Mouse (Mus musculus) heart, adult 8-10 months (tissue): ENCODE data around the gene Ric3. TPM values are rescaled to one million over a fixed set of nuclear protein-coding genes. Genes with fewer than 3 reads are reported as not detected.

Source experiments
- DNase-seq: peaks from one replicate; pipeline ENCODE4 v3.0.0; 2022; ENCODE audit warnings: low spot score
- total RNA-seq, 4 experiments: library from RNA; stranded (reverse); gene quantifications; 2 replicates each; pipeline ENCODE4 v1.2.4; 2022

The Ric3 gene
- total RNA-seq, 4 experiments from 2014 or later, result 2.1 to 5.0 (median 2.9) TPM

- no peak for DNase-seq
Observed at GRCm38 (mm10) chr7:109050831-109051230, 32.3 kb downstream of the Ric3 start.

- DNase-seq, result no peak
Observed at GRCm38 (mm10) chr7:109045876-109046275, 37.3 kb downstream of the Ric3 start.

- no peak for DNase-seq
Observed at GRCm38 (mm10) chr7:109039445-109039844, 43.7 kb downstream of the Ric3 start.

GRCm38 (mm10) chr7:109038987-109039386 is 44.1 kb downstream of the Ric3 start:
- DNase-seq, result no peak

GRCm38 (mm10) chr7:109038121-109038735 is 44.9 kb downstream of the Ric3 start:
- no peak for DNase-seq

GRCm38 (mm10) chr7:109032054-109032453 is 51.1 kb downstream of the Ric3 start:
- no peak for DNase-seq

GRCm38 (mm10) chr7:109031331-109031730 is 51.8 kb downstream of the Ric3 start:
- DNase-seq, result no peak

GRCm38 (mm10) chr7:109029961-109030465 is 53.1 kb downstream of the Ric3 start:
- DNase-seq, result no peak

GRCm38 (mm10) chr7:109028204-109028603 is 54.9 kb downstream of the Ric3 start:
- DNase-seq, result peak; percentile 73

GRCm38 (mm10) chr7:109027721-109028120 is 55.4 kb downstream of the Ric3 start:
- DNase-seq, result no peak

- DNase-seq, result no peak
Observed at GRCm38 (mm10) chr7:109026976-109027375, 56.2 kb downstream of the Ric3 start.

- no peak for DNase-seq
Observed at GRCm38 (mm10) chr7:109025743-109026142, 57.4 kb downstream of the Ric3 start.

GRCm38 (mm10) chr7:109021428-109021827 is 61.7 kb downstream of the Ric3 start:
- DNase-seq, result peak; percentile 22

- no peak for DNase-seq
Observed at GRCm38 (mm10) chr7:109019243-109019642, 63.9 kb downstream of the Ric3 start.

GRCm38 (mm10) chr7:109016378-109016923 is 66.7 kb downstream of the Ric3 start:
- no peak for DNase-seq

- no peak for DNase-seq
Observed at GRCm38 (mm10) chr7:109014851-109015250, 68.3 kb downstream of the Ric3 start.

GRCm38 (mm10) chr7:109012998-109013625 is 70.0 kb downstream of the Ric3 start:
- no peak for DNase-seq

- no peak for DNase-seq
Observed at GRCm38 (mm10) chr7:109012575-109012974, 70.6 kb downstream of the Ric3 start.

- no peak for DNase-seq
Observed at GRCm38 (mm10) chr7:109011596-109012180, 71.4 kb downstream of the Ric3 start.

- no peak for DNase-seq
Observed at GRCm38 (mm10) chr7:109010720-109011595, 72.2 kb downstream of the Ric3 start.

- no peak for DNase-seq
Observed at GRCm38 (mm10) chr7:109009260-109009659, 73.9 kb downstream of the Ric3 start.

- DNase-seq, result no peak
Observed at GRCm38 (mm10) chr7:109003653-109004052, 79.5 kb downstream of the Ric3 start.
